Mouse (Mus musculus): ENCODE measurements at regions not wholly inside any gene's neighbourhood (a gene's known extent, or its start where the extent isn't known, plus 50 kb on each side); places are given as distances from the start of the nearest gene placed in this dataset.

- no peak for ATAC-seq
- 90% methylated on average over 3 of the region's 3 CpGs for WGBS
- Histone ChIP-seq H3K4me1 (ENCODE audit: control insufficient read depth, insufficient read depth, low read length) (no peaks in the 10 kb centered on the region), H3K36me3 (ENCODE audit: control insufficient read depth, insufficient read depth, low read length) (no peaks in the 10 kb centered on the region), H3K27me3 (replicated peaks; ENCODE audit: control insufficient read depth, insufficient read depth, low read length) (no peaks in the 10 kb centered on the region), H3K4me2 (ENCODE audit: low read length) (no peak overlapping the region), H3K27ac (ENCODE audit: low read depth, low read length) (no peak overlapping the region), H3K9ac (ENCODE audit: low read length) (no peak overlapping the region), H3K9me3 (replicated peaks; ENCODE audit: control insufficient read depth, low read length) (no peaks in the 10 kb centered on the region), H3K4me3 (ENCODE audit: low read depth, low read length) (no peak overlapping the region)
- DNase-seq (ENCODE audit: low spot score) = no peak
Measured at GRCm38 (mm10) chr2:159994490-159994889, 339.5 kb downstream of the Gm826 start.

DNA sequence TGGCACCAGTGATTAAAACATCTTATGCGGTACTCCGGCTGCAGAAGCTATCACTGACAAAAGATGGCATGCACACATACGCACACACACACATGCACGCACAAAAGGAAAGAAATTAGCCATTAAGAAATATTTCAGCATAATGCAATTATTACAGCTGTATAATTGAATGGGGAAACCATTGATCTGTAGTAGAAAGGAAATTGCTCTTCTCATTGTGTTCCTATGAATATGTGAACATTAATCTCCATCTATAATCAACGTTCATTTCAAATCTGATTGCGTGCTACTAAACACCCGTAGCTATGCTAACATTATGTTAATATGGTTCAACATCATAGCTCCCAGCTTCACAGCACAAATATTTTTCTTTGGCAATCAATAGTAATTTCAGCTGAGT is 347.2 kb downstream of the Gm826 start:
- DNase-seq (ENCODE audit: low spot score) = peak; percentile 59
- H3K36me3 ChIP-seq (ENCODE audit: control insufficient read depth, insufficient read depth, low read length) = no peaks in the 10 kb centered on the region
- 84% methylated on average over 7 of the region's 7 CpGs for WGBS
- H3K9me3 ChIP-seq (replicated peaks; ENCODE audit: control insufficient read depth, low read length) = no peaks in the 10 kb centered on the region
- no peak overlapping the region for H3K9ac ChIP-seq (ENCODE audit: low read length)
- no peak overlapping the region for H3K4me3 ChIP-seq (ENCODE audit: low read depth, low read length)
- peak; percentile 66 for ATAC-seq
- H3K4me2 ChIP-seq (ENCODE audit: low read length) = no peak overlapping the region
- H3K27me3 ChIP-seq (replicated peaks; ENCODE audit: control insufficient read depth, insufficient read depth, low read length) = no peaks in the 10 kb centered on the region
- no peaks in the 10 kb centered on the region for H3K4me1 ChIP-seq (ENCODE audit: control insufficient read depth, insufficient read depth, low read length)
- 0 out of 2 replicates have a peak overlapping the region, but pooled peaks have one; percentile 9 for H3K27ac ChIP-seq (ENCODE audit: low read depth, low read length)

DNA sequence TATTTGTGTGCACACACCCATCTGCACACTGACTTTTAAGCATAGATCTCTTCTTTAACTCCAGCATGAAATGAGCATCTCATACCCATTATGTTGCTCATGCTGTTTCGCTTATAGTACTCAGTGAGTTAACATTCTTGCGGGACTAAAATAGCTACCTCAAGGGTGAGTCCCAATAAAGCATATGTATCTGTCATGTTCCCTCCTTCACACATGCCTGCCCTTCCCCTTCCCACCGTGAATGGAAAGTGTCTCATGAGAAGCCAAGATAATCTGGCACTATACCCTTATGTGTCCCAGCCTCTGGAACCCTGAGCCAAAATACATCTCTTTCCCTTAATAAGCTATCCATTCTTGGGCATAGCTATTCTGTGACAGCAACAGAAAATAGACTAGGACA is 352.3 kb downstream of the Gm826 start:
- no peak overlapping the region for H3K27ac ChIP-seq (ENCODE audit: low read depth, low read length)
- ATAC-seq (no peak), DNase-seq (ENCODE audit: low spot score) (no peak)
- no peak overlapping the region for H3K9ac ChIP-seq (ENCODE audit: low read length)
- H3K4me2 ChIP-seq (ENCODE audit: low read length) = no peak overlapping the region
- H3K4me3 ChIP-seq (ENCODE audit: low read depth, low read length) = no peak overlapping the region
- no peaks in the 10 kb centered on the region for H3K36me3 ChIP-seq (ENCODE audit: control insufficient read depth, insufficient read depth, low read length)
- H3K27me3 ChIP-seq (replicated peaks; ENCODE audit: control insufficient read depth, insufficient read depth, low read length) = no peaks in the 10 kb centered on the region
- WGBS = 92% methylated on average over 3 of the region's 3 CpGs
- no peaks in the 10 kb centered on the region for H3K4me1 ChIP-seq (ENCODE audit: control insufficient read depth, insufficient read depth, low read length)
- H3K9me3 ChIP-seq (replicated peaks; ENCODE audit: control insufficient read depth, low read length) = no peaks in the 10 kb centered on the region

DNA sequence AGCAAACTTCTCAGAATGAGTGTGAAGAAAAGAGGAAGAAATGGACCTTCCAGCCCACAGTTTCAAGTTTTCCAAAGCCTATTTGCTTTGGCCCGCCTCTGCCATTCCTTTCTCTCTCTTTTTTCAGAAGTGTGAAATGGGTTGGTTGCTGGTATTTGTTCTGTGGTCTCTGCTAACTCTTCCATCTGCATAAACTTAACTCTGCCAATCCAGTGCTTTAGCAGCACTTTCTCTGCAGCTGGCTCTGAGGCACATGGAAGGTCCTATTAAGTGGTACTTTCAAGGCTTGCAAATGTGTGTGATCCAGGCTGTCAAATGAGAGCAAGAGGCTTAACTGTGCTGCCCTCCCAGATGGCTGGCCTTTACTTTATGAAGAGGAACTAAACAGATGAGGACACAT is 383.6 kb downstream of the Gm826 start:
- H3K36me3 ChIP-seq (ENCODE audit: control insufficient read depth, insufficient read depth, low read length) = no peaks in the 10 kb centered on the region
- H3K4me1 ChIP-seq (ENCODE audit: control insufficient read depth, insufficient read depth, low read length) = no peaks in the 10 kb centered on the region
- H3K9me3 ChIP-seq (replicated peaks; ENCODE audit: control insufficient read depth, low read length) = no peaks in the 10 kb centered on the region
- no peak overlapping the region for H3K4me3 ChIP-seq (ENCODE audit: low read depth, low read length)
- no peak overlapping the region for H3K27ac ChIP-seq (ENCODE audit: low read depth, low read length)
- H3K9ac ChIP-seq (ENCODE audit: low read length) = no peak overlapping the region
- no peak for ATAC-seq
- no peak overlapping the region for H3K4me2 ChIP-seq (ENCODE audit: low read length)
- H3K27me3 ChIP-seq (replicated peaks; ENCODE audit: control insufficient read depth, insufficient read depth, low read length) = no peaks in the 10 kb centered on the region
- DNase-seq (ENCODE audit: low spot score) = no peak
- WGBS = 73% methylated on average over 1 of the region's 1 CpGs

DNA sequence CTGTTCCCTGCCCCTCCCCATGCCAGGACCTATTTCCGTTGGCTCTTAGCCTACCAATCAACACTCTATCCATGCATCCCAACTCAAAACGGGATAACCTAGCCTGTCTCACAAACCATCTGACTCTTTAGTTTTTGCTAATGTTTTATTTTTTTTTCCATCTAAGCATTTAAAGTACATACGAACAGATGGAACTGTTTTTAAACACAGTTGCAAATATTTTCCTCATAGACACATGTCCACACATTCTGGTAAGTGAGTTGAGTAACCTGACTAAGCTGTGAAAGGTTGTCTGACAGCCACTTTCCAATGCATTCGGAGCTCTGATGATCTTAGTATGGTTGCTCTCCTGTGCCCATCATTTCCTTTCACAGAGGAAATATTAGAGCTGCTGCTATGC is 384.9 kb downstream of the Gm826 start:
- Histone ChIP-seq H3K4me3 (ENCODE audit: low read depth, low read length) (no peak overlapping the region), H3K27me3 (replicated peaks; ENCODE audit: control insufficient read depth, insufficient read depth, low read length) (no peaks in the 10 kb centered on the region), H3K9ac (ENCODE audit: low read length) (no peak overlapping the region), H3K9me3 (replicated peaks; ENCODE audit: control insufficient read depth, low read length) (no peaks in the 10 kb centered on the region), H3K27ac (ENCODE audit: low read depth, low read length) (no peak overlapping the region), H3K4me2 (ENCODE audit: low read length) (no peak overlapping the region), H3K4me1 (ENCODE audit: control insufficient read depth, insufficient read depth, low read length) (no peaks in the 10 kb centered on the region), H3K36me3 (ENCODE audit: control insufficient read depth, insufficient read depth, low read length) (no peaks in the 10 kb centered on the region)
- DNase-seq (ENCODE audit: low spot score) (peak; percentile 52), ATAC-seq (no peak)
- WGBS = 76% methylated on average over 4 of the region's 4 CpGs

GRCm38 (mm10) chr2:159930744-159931143 is 403.2 kb downstream of the Gm826 start:
- no peak overlapping the region for H3K27ac ChIP-seq (ENCODE audit: low read depth, low read length)
- no peak for DNase-seq (ENCODE audit: low spot score)
- H3K9ac ChIP-seq (ENCODE audit: low read length) = no peak overlapping the region
- H3K9me3 ChIP-seq (replicated peaks; ENCODE audit: control insufficient read depth, low read length) = no peaks in the 10 kb centered on the region
- no peak overlapping the region for H3K4me3 ChIP-seq (ENCODE audit: low read depth, low read length)
- WGBS = 90% methylated on average over 2 of the region's 2 CpGs
- H3K27me3 ChIP-seq (replicated peaks; ENCODE audit: control insufficient read depth, insufficient read depth, low read length) = no peaks in the 10 kb centered on the region
- no peak overlapping the region for H3K4me2 ChIP-seq (ENCODE audit: low read length)
- H3K4me1 ChIP-seq (ENCODE audit: control insufficient read depth, insufficient read depth, low read length) = no peaks in the 10 kb centered on the region
- no peaks in the 10 kb centered on the region for H3K36me3 ChIP-seq (ENCODE audit: control insufficient read depth, insufficient read depth, low read length)
- no peak for ATAC-seq

DNA sequence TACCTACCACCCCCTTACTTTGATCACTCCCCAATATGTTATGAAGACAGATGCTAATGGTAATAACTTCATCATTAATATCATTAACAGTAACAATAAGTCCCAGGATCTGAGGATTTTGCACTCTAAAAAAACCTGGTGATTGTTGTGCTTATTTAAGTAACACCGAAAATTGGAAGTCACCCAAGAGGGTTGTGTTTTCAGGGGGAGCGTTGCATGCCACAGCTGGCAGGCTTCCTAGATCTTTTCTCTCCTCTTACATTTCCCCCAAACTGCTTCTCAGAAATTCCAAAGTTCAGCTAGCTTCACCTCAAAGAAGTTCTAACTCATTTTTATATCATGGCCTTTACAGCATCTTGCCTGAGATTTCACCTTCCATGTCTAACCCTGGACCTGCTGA is 444.3 kb downstream of the Gm826 start:
- no peak overlapping the region for H3K9ac ChIP-seq (ENCODE audit: low read length)
- H3K4me1 ChIP-seq (ENCODE audit: control insufficient read depth, insufficient read depth, low read length) = no peaks in the 10 kb centered on the region
- H3K36me3 ChIP-seq (ENCODE audit: control insufficient read depth, insufficient read depth, low read length) = no peaks in the 10 kb centered on the region
- H3K27me3 ChIP-seq (replicated peaks; ENCODE audit: control insufficient read depth, insufficient read depth, low read length) = no peaks in the 10 kb centered on the region
- no peak for ATAC-seq
- whole genome bisulfite sequencing = 61% methylated on average over 2 of the region's 2 CpGs
- no peak overlapping the region for H3K4me2 ChIP-seq (ENCODE audit: low read length)
- H3K4me3 ChIP-seq (ENCODE audit: low read depth, low read length) = no peak overlapping the region
- no peaks in the 10 kb centered on the region for H3K9me3 ChIP-seq (replicated peaks; ENCODE audit: control insufficient read depth, low read length)
- peak; percentile 23 for DNase-seq (ENCODE audit: low spot score)
- no peak overlapping the region for H3K27ac ChIP-seq (ENCODE audit: low read depth, low read length)

GRCm38 (mm10) chr2:159884773-159885459 is 449.0 kb downstream of the Gm826 start:
- DNase-seq (ENCODE audit: low spot score) = no peak
- H3K9me3 ChIP-seq (replicated peaks; ENCODE audit: control insufficient read depth, low read length) = no peaks in the 10 kb centered on the region
- no peak overlapping the region for H3K9ac ChIP-seq (ENCODE audit: low read length)
- ATAC-seq = no peak
- H3K4me3 ChIP-seq (ENCODE audit: low read depth, low read length) = no peak overlapping the region
- no peaks in the 10 kb centered on the region for H3K27me3 ChIP-seq (replicated peaks; ENCODE audit: control insufficient read depth, insufficient read depth, low read length)
- H3K4me1 ChIP-seq (ENCODE audit: control insufficient read depth, insufficient read depth, low read length) = no peaks in the 10 kb centered on the region
- H3K27ac ChIP-seq (ENCODE audit: low read depth, low read length) = no peak overlapping the region
- 94% methylated on average over 6 of the region's 6 CpGs for WGBS
- H3K36me3 ChIP-seq (ENCODE audit: control insufficient read depth, insufficient read depth, low read length) = no peaks in the 10 kb centered on the region
- H3K4me2 ChIP-seq (ENCODE audit: low read length) = no peak overlapping the region

GRCm38 (mm10) chr2:159866981-159867380 is 467.0 kb downstream of the Gm826 start:
- no peaks in the 10 kb centered on the region for H3K36me3 ChIP-seq (ENCODE audit: control insufficient read depth, insufficient read depth, low read length)
- WGBS = 69% methylated on average over 2 of the region's 2 CpGs
- no peak overlapping the region for H3K27ac ChIP-seq (ENCODE audit: low read depth, low read length)
- H3K4me2 ChIP-seq (ENCODE audit: low read length) = no peak overlapping the region
- H3K9me3 ChIP-seq (replicated peaks; ENCODE audit: control insufficient read depth, low read length) = no peaks in the 10 kb centered on the region
- no peaks in the 10 kb centered on the region for H3K4me1 ChIP-seq (ENCODE audit: control insufficient read depth, insufficient read depth, low read length)
- no peaks in the 10 kb centered on the region for H3K27me3 ChIP-seq (replicated peaks; ENCODE audit: control insufficient read depth, insufficient read depth, low read length)
- no peak overlapping the region for H3K9ac ChIP-seq (ENCODE audit: low read length)
- ATAC-seq = no peak
- DNase-seq (ENCODE audit: low spot score) = no peak
- no peak overlapping the region for H3K4me3 ChIP-seq (ENCODE audit: low read depth, low read length)

Data from forebrain, embryonic 14.5 days (tissue).